Mouse (Mus musculus) gastrocnemius, adult 18-20 months (tissue): Measurements from ENCODE around the gene Cma1. TPM values are rescaled to one million over a fixed set of nuclear protein-coding genes. Genes with fewer than 3 reads are reported as not detected.

Experiments
- total RNA-seq, 2 experiments: library from RNA; stranded (reverse); gene quantifications; 2 replicates each; pipeline ENCODE4 v1.2.3; 2021

Gene Cma1
- total RNA-seq, 2 experiments from 2014 or later = 3.2 to 3.3 TPM

Other genes starting within 250 kb of the Cma1 start
- under 1 TPM in 1 of 2 experiments, not detected in 1; 0.17 TPM for gene Tgm1, start 230.7 kb downstream of the Cma1 start, total RNA-seq
- gene Rabggta, start 222.4 kb downstream of the Cma1 start, total RNA-seq = 10 to 100 TPM; 10.4 to 11.5 TPM
- gene Dhrs1, start 199.0 kb downstream of the Cma1 start, total RNA-seq = 10 to 100 TPM; 29.5 to 32.1 TPM
- 1 to 10 TPM; 9.0 to 9.4 TPM for gene Nop9, start 199.0 kb downstream of the Cma1 start, total RNA-seq
- not detected for gene Cideb, start 186.2 kb downstream of the Cma1 start, total RNA-seq
- gene Ltb4r2, start 183.2 kb downstream of the Cma1 start, total RNA-seq = not detected
- under 1 TPM; 0.16 to 0.17 TPM for gene Ltb4r1, start 178.7 kb downstream of the Cma1 start, total RNA-seq
- 1 to 10 TPM; 3.8 to 9.1 TPM for gene Adcy4, start 160.6 kb downstream of the Cma1 start, total RNA-seq
- 1 to 10 TPM; 1.6 to 2.5 TPM for gene Ripk3, start 155.8 kb downstream of the Cma1 start, total RNA-seq
- 1 to 10 TPM; 1.5 to 3.3 TPM for gene Nfatc4, start 121.5 kb downstream of the Cma1 start, total RNA-seq
- 1 to 10 TPM; 1.2 to 1.8 TPM for gene Nynrin, start 90.7 kb downstream of the Cma1 start, total RNA-seq
- not detected for gene Cbln3, start 60.3 kb downstream of the Cma1 start, total RNA-seq
- gene Khnyn, start 59.7 kb downstream of the Cma1 start, total RNA-seq = 1 to 10 TPM; 5.4 to 5.5 TPM
- gene Sdr39u1, start 44.4 kb downstream of the Cma1 start, total RNA-seq = 100 to 1,000 TPM; 125 to 126 TPM
- gene Cma2, start 6.3 kb upstream of the Cma1 start, total RNA-seq = not detected
- not detected for gene Mcpt1, start 73.3 kb upstream of the Cma1 start, total RNA-seq
- not detected for gene Mcpt9, start 85.8 kb upstream of the Cma1 start, total RNA-seq
- not detected for gene Mcpt2, start 97.4 kb upstream of the Cma1 start, total RNA-seq
- 1 to 10 TPM; 2.1 to 4.6 TPM for gene Mcpt4, start 117.6 kb upstream of the Cma1 start, total RNA-seq
- gene Mcpt8, start 140.6 kb upstream of the Cma1 start, total RNA-seq = not detected
- gene Ctsg, start 157.9 kb upstream of the Cma1 start, total RNA-seq = not detected
- gene Gzme, start 175.9 kb upstream of the Cma1 start, total RNA-seq = not detected
- gene Gzmd, start 187.9 kb upstream of the Cma1 start, total RNA-seq = not detected
- not detected for gene Gzmg, start 214.9 kb upstream of the Cma1 start, total RNA-seq
- not detected for gene Gzmn, start 229.9 kb upstream of the Cma1 start, total RNA-seq